Mouse (Mus musculus): ENCODE measurements around the gene Trap1. TPM values are rescaled to one million over a fixed set of nuclear protein-coding genes. Genes with fewer than 3 reads are reported as not detected.

Gene Trap1
- polyA plus RNA-seq, 1 experiment from 2014 or later: 52.6 TPM

GRCm38 (mm10) chr16:4064945-4065344, 12.7 kb downstream of the Trap1 start:
- Histone ChIP-seq H3K27ac (no peak overlapping the region), H3K79me2 (ENCODE audit: inconsistent target) (peaks cover 6% of the 10 kb centered on the region; the same call in 1 of the 2 replicates), H3K4me3 (ENCODE audit: inconsistent target) (no peak overlapping the region), H3K36me3 (ENCODE audit: inconsistent target) (peaks cover 55% of the 10 kb centered on the region)
- WGBS (ENCODE audit: missing documents): 83% methylated on average over 4 of the region's 4 CpGs

- Histone ChIP-seq H3K27ac (no peak overlapping the region), H3K4me3 (ENCODE audit: inconsistent target) (no peak overlapping the region), H3K79me2 (ENCODE audit: inconsistent target) (no peaks in the 10 kb centered on the region), H3K36me3 (ENCODE audit: inconsistent target) (peaks cover 67% of the 10 kb centered on the region)
- 93% methylated on average over 3 of the region's 3 CpGs for WGBS (ENCODE audit: missing documents)
Measured at GRCm38 (mm10) chr16:4053811-4054210, 23.8 kb downstream of the Trap1 start.

GRCm38 (mm10) chr16:4052601-4053000, 25.0 kb downstream of the Trap1 start:
- WGBS (ENCODE audit: missing documents): 100% methylated on average over 4 of the region's 4 CpGs
- H3K79me2 ChIP-seq (ENCODE audit: inconsistent target): no peaks in the 10 kb centered on the region
- H3K27ac ChIP-seq: no peak overlapping the region
- peaks cover 67% of the 10 kb centered on the region for H3K36me3 ChIP-seq (ENCODE audit: inconsistent target)
- no peak overlapping the region for H3K4me3 ChIP-seq (ENCODE audit: inconsistent target)

- Histone ChIP-seq H3K36me3 (ENCODE audit: inconsistent target) (peaks cover 60% of the 10 kb centered on the region), H3K79me2 (ENCODE audit: inconsistent target) (no peaks in the 10 kb centered on the region), H3K27ac (no peak overlapping the region), H3K4me3 (ENCODE audit: inconsistent target) (no peak overlapping the region)
- 91% methylated on average over 4 of the region's 4 CpGs for WGBS (ENCODE audit: missing documents)
Measured at GRCm38 (mm10) chr16:4045524-4045923, 32.1 kb downstream of the Trap1 start.

- Histone ChIP-seq H3K4me3 (ENCODE audit: inconsistent target) (no peak overlapping the region), H3K27ac (no peak overlapping the region), H3K36me3 (ENCODE audit: inconsistent target) (peaks cover 60% of the 10 kb centered on the region; the same call in 1 of the 2 replicates), H3K79me2 (ENCODE audit: inconsistent target) (no peaks in the 10 kb centered on the region)
- 92% methylated on average over 2 of the region's 2 CpGs for WGBS (ENCODE audit: missing documents)
Measured at GRCm38 (mm10) chr16:4044093-4044492, 33.5 kb downstream of the Trap1 start.

GRCm38 (mm10) chr16:4041646-4042045, 36.0 kb downstream of the Trap1 start:
- H3K4me3 ChIP-seq (ENCODE audit: inconsistent target): no peak overlapping the region
- peaks cover 67% of the 10 kb centered on the region; the same call in 1 of the 2 replicates for H3K36me3 ChIP-seq (ENCODE audit: inconsistent target)
- 95% methylated on average over 4 of the region's 4 CpGs for WGBS (ENCODE audit: missing documents)
- H3K27ac ChIP-seq: no peak overlapping the region
- no peaks in the 10 kb centered on the region for H3K79me2 ChIP-seq (ENCODE audit: inconsistent target)

GRCm38 (mm10) chr16:4040206-4040605, 37.4 kb downstream of the Trap1 start:
- 92% methylated on average over 4 of the region's 5 CpGs for WGBS (ENCODE audit: missing documents)
- Histone ChIP-seq H3K27ac (no peak overlapping the region), H3K4me3 (ENCODE audit: inconsistent target) (no peak overlapping the region), H3K36me3 (ENCODE audit: inconsistent target) (peaks cover 62% of the 10 kb centered on the region; the same call in 1 of the 2 replicates), H3K79me2 (ENCODE audit: inconsistent target) (no peaks in the 10 kb centered on the region)

GRCm38 (mm10) chr16:4037690-4038089, 39.9 kb downstream of the Trap1 start:
- H3K4me3 ChIP-seq (ENCODE audit: inconsistent target): no peak overlapping the region
- H3K36me3 ChIP-seq (ENCODE audit: inconsistent target): peaks cover 43% of the 10 kb centered on the region; the same call in 1 of the 2 replicates
- H3K79me2 ChIP-seq (ENCODE audit: inconsistent target): no peaks in the 10 kb centered on the region
- no peak overlapping the region for H3K27ac ChIP-seq
- WGBS (ENCODE audit: missing documents): 92% methylated on average over 7 of the region's 7 CpGs

GRCm38 (mm10) chr16:4036807-4037206, 40.8 kb downstream of the Trap1 start, which contains the start of gene Dnase1:
Dnase1 (plus strand) TSS chr16:4036942.
- 93% methylated on average over 5 of the region's 5 CpGs for WGBS (ENCODE audit: missing documents)
- Histone ChIP-seq H3K4me3 (ENCODE audit: inconsistent target) (no peak within 1 kb of the TSS), H3K36me3 (ENCODE audit: inconsistent target) (peaks cover 36% of the 10 kb centered on the region; the same call in 1 of the 2 replicates), H3K79me2 (ENCODE audit: inconsistent target) (no peaks in the 10 kb centered on the region), H3K27ac (no peak within 1 kb of the TSS)

GRCm38 (mm10) chr16:4035575-4035974, 42.1 kb downstream of the Trap1 start:
- WGBS (ENCODE audit: missing documents): 94% methylated on average over 2 of the region's 2 CpGs
- H3K79me2 ChIP-seq (ENCODE audit: inconsistent target): no peaks in the 10 kb centered on the region
- peaks cover 28% of the 10 kb centered on the region; the same call in 1 of the 2 replicates for H3K36me3 ChIP-seq (ENCODE audit: inconsistent target)
- no peak overlapping the region for H3K4me3 ChIP-seq (ENCODE audit: inconsistent target)
- H3K27ac ChIP-seq: no peak overlapping the region

GRCm38 (mm10) chr16:4034476-4034875, 43.2 kb downstream of the Trap1 start:
- Histone ChIP-seq H3K36me3 (ENCODE audit: inconsistent target) (peaks cover 19% of the 10 kb centered on the region; the same call in 1 of the 2 replicates), H3K4me3 (ENCODE audit: inconsistent target) (no peak overlapping the region), H3K27ac (no peak overlapping the region), H3K79me2 (ENCODE audit: inconsistent target) (no peaks in the 10 kb centered on the region)
- WGBS (ENCODE audit: missing documents): 80% methylated on average over 3 of the region's 3 CpGs

- Histone ChIP-seq H3K79me2 (ENCODE audit: inconsistent target) (no peaks in the 10 kb centered on the region), H3K36me3 (ENCODE audit: inconsistent target) (peaks cover 14% of the 10 kb centered on the region; the same call in 1 of the 2 replicates), H3K27ac (no peak overlapping the region), H3K4me3 (ENCODE audit: inconsistent target) (no peak overlapping the region)
- 86% methylated on average over 5 of the region's 5 CpGs for WGBS (ENCODE audit: missing documents)
Measured at GRCm38 (mm10) chr16:4033971-4034370, 43.7 kb downstream of the Trap1 start.

GRCm38 (mm10) chr16:4032341-4032748, 45.3 kb downstream of the Trap1 start:
- H3K79me2 ChIP-seq (ENCODE audit: inconsistent target): no peaks in the 10 kb centered on the region
- WGBS (ENCODE audit: missing documents): 55% methylated on average over 6 of the region's 6 CpGs
- no peak overlapping the region for H3K27ac ChIP-seq
- no peak overlapping the region for H3K4me3 ChIP-seq (ENCODE audit: inconsistent target)
- H3K36me3 ChIP-seq (ENCODE audit: inconsistent target): no peaks in the 10 kb centered on the region

- H3K27ac ChIP-seq: no peak overlapping the region
- H3K36me3 ChIP-seq (ENCODE audit: inconsistent target): no peaks in the 10 kb centered on the region
- H3K4me3 ChIP-seq (ENCODE audit: inconsistent target): no peak overlapping the region
- WGBS (ENCODE audit: missing documents): 71% methylated on average over 1 of the region's 6 CpGs
- H3K79me2 ChIP-seq (ENCODE audit: inconsistent target): no peaks in the 10 kb centered on the region
Measured at GRCm38 (mm10) chr16:4031441-4032274, 46.0 kb downstream of the Trap1 start.

GRCm38 (mm10) chr16:4030501-4030900, 47.1 kb downstream of the Trap1 start:
- Histone ChIP-seq H3K79me2 (ENCODE audit: inconsistent target) (no peaks in the 10 kb centered on the region), H3K27ac (no peak overlapping the region), H3K4me3 (ENCODE audit: inconsistent target) (no peak overlapping the region), H3K36me3 (ENCODE audit: inconsistent target) (no peaks in the 10 kb centered on the region)
- WGBS (ENCODE audit: missing documents): no CpG with 5 or more reads among the region's 10 CpGs
